Mouse (Mus musculus): ENCODE data around the gene Tenm2.

DNA sequence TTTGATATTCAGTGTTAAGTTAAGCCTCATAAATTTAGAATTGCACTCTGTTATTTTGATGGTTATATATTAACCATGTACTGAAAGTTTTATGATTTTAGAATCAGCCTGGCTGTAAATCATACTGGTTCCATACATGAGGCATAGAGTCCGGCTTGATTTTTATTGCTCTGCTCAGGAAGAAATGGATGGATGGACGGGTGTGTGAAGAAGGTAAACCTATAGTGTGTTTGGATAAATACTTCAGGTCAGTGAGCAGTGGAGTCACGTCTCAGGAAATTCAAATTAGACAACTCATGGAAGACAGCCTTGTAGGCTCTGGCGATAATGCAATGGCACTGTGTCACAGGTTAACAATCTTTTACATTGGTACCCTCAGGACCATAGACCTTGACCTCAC is 402.9 kb downstream of the Tenm2 start:
- TF ChIP-seq CTCF (IDR thresholded peaks at IDR 0.05; ENCODE audit: extremely low read depth, insufficient read length, insufficient replicate concordance, low read depth, low read length): no peak
- no peak for TF ChIP-seq POLR2A (IDR thresholded peaks at IDR 0.05; ENCODE audit: low read depth, low read length)

Data from small intestine, adult 2 months (tissue).